12 mouse cellular contexts compared by ENCODE assay signal in the genomic region with DNA sequence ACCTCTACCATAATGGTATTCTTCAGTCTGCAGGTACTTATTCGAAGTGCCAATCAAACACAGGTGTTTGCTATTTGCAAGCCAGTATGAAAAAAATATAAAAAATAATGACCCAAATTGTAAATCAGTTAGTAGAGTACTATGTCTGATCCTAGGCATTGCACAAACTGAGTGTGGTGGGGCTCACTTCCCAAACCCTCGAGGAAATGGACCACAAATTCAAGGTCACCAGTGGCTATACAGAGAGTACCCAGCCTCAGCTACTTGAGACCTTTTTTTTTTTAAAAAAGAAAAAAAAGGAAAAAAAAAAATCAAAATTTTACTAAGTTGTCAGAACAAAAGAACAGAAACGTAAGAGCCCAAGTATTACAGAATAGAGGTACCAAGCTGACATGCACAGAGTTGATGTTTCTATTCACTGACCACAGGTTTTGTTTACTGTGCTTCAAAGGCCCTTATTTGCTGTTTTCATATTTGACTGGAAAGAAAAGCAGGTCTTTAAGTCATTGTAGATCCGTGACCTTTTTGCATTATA. TPM values are rescaled to one million over a fixed set of nuclear protein-coding genes. Genes with fewer than 3 reads are reported as not detected.
DNase-seq lines count a peak whose midpoint lies in the region; ATAC-seq and TF ChIP-seq lines count a peak whose summit lies in the region.
"Had no signal": no experiment of that assay in that cellular context is flagged by ENCODE, and none has a peak within 500 bp of the region (broad histone marks: within the 10 kb centered on the region; RNA-seq: fewer than 3 reads in every experiment).

No protein-coding gene starts in this region.

- H3K27me3 ChIP-seq in heart, embryonic 16.5 days (ENCODE audit: control insufficient read depth, insufficient read depth, low read length) = no peaks in the 10 kb centered on the region
- no peaks in the 10 kb centered on the region for H3K27me3 ChIP-seq in MEL (ENCODE audit: control insufficient read depth in 1 of 2, insufficient read depth in 2 of 2, low read length in 2 of 2)
- no peaks in the 10 kb centered on the region for H3K27me3 ChIP-seq in forebrain, postnatal 0 days (ENCODE audit: insufficient read depth, low read length)
- no peaks in the 10 kb centered on the region for H3K27me3 ChIP-seq in midbrain, embryonic 10.5 days (ENCODE audit: low read depth, poor library complexity, severe bottlenecking)

- TF ChIP-seq CTCF in MEL (IDR thresholded peaks at IDR 0.05 in 2 of 3, conservative IDR thresholded peaks at IDR 0.05 in 1 of 3; ENCODE audit: control insufficient read depth in 1 of 3, insufficient read depth in 1 of 3, low read depth in 2 of 3, low read length in 3 of 3, poor library complexity in 1 of 3, severe bottlenecking in 1 of 3) = no peak
- TF ChIP-seq CTCF in forebrain, postnatal 0 days (IDR thresholded peaks at IDR 0.05; ENCODE audit: low read depth) = no peak

- DNase-seq in heart, postnatal 36 days = no peak
- DNase-seq in MEL (ENCODE audit: low read depth, low spot score) = no peak
- no peak for DNase-seq in forebrain, postnatal 0 days
- DNase-seq in midbrain, embryonic 10.5 days (ENCODE audit: low spot score) = no peak
- DNase-seq in urinary bladder, postnatal 10 days (ENCODE audit: low spot score) = no peak
- DNase-seq in spleen, adult 18-20 months = no peak
- DNase-seq in right cerebral cortex, postnatal 4 days = no peak
- DNase-seq: adrenal gland, postnatal 36 days; gastrocnemius, postnatal 10 days; lung, postnatal 14 days had no signal

- H3K79me2 ChIP-seq in MEL (ENCODE audit: control insufficient read depth, insufficient read depth, low read length, poor library complexity) = peaks cover 74% of the 10 kb centered on the region

- no peaks in the 10 kb centered on the region for H3K9me3 ChIP-seq in heart, embryonic 16.5 days (replicated peaks; ENCODE audit: control insufficient read depth, low read length)
- no peaks in the 10 kb centered on the region for H3K9me3 ChIP-seq in MEL (replicated peaks; ENCODE audit: insufficient read depth, low read length)
- H3K9me3 ChIP-seq in forebrain, postnatal 0 days (ENCODE audit: low read length) = no peaks in the 10 kb centered on the region
- H3K9me3 ChIP-seq in midbrain, embryonic 10.5 days (replicated peaks) = no peaks in the 10 kb centered on the region
- H3K9me3 ChIP-seq: G1E had no signal

- ATAC-seq in heart, embryonic 16.5 days (replicated peaks; ENCODE audit: extremely low read depth, insufficient read depth, low FRiP score) = no peak
- ATAC-seq in forebrain, postnatal 0 days = no peak

- intact Hi-C loops in heart, postnatal 36 days (cut with DNase I) = no loop called here

- no peak overlapping the region for H3K9ac ChIP-seq in heart, embryonic 16.5 days (ENCODE audit: low read length)
- no peak overlapping the region for H3K9ac ChIP-seq in MEL (ENCODE audit: control insufficient read depth, low read depth, low read length, poor library complexity, severe bottlenecking)
- no peak overlapping the region for H3K9ac ChIP-seq in forebrain, postnatal 0 days

- H3K27ac ChIP-seq in heart, embryonic 16.5 days (ENCODE audit: low read length) = no peak overlapping the region
- H3K27ac ChIP-seq in MEL (ENCODE audit: control insufficient read depth, low read depth, low read length) = no peak overlapping the region
- H3K27ac ChIP-seq in forebrain, postnatal 0 days (ENCODE audit: low read depth, low read length) = no peak overlapping the region
- no peak overlapping the region for H3K27ac ChIP-seq in midbrain, embryonic 10.5 days (replicated peaks)

- H3K36me3 ChIP-seq in heart, embryonic 16.5 days (ENCODE audit: control insufficient read depth, insufficient read depth) = no peaks in the 10 kb centered on the region
- H3K36me3 ChIP-seq in MEL (ENCODE audit: control insufficient read depth in 1 of 2, insufficient read depth in 2 of 2, low read length in 2 of 2) = peaks cover 15 to 45% of the 10 kb centered on the region in 2 experiments
- no peaks in the 10 kb centered on the region for H3K36me3 ChIP-seq in forebrain, postnatal 0 days (ENCODE audit: insufficient read depth)
- H3K36me3 ChIP-seq in midbrain, embryonic 10.5 days = peaks cover 52% of the 10 kb centered on the region

- no peak overlapping the region for H3K4me3 ChIP-seq in heart, embryonic 16.5 days (ENCODE audit: low read length)
- no peak overlapping the region for H3K4me3 ChIP-seq in MEL (ENCODE audit: control insufficient read depth in 1 of 2, insufficient read depth in 1 of 2, low read depth in 2 of 2, low read length in 2 of 2)
- peak overlapping the region; percentile 14; the same call in 1 of the 2 replicates for H3K4me3 ChIP-seq in forebrain, postnatal 0 days (ENCODE audit: low read depth, low read length)
- H3K4me3 ChIP-seq in midbrain, embryonic 10.5 days = peak overlapping the region; percentile 100; the same call in 1 of the 2 replicates

- no peak for TF ChIP-seq POLR2A in MEL (IDR thresholded peaks at IDR 0.05; ENCODE audit: control insufficient read depth in 1 of 2, insufficient read depth in 1 of 2, low read depth in 1 of 2, low read length in 2 of 2, poor library complexity in 1 of 2)

- no peak for TF ChIP-seq RAD21 in MEL (IDR thresholded peaks at IDR 0.05; ENCODE audit: low read depth, low read length)

- 69% methylated on average over 4 of the region's 4 CpGs for WGBS in heart, embryonic 16.5 days
- 68% methylated on average over 4 of the region's 4 CpGs for WGBS in forebrain, postnatal 0 days
- 91% methylated on average over 4 of the region's 4 CpGs for whole genome bisulfite sequencing in midbrain, embryonic 10.5 days

- H3K4me2 ChIP-seq in heart, embryonic 16.5 days (ENCODE audit: low read depth, low read length) = peak overlapping the region; percentile 80; the same call in 1 of the 2 replicates
- H3K4me2 ChIP-seq in forebrain, postnatal 0 days (ENCODE audit: low read depth) = peak overlapping the region; percentile 56

- no peak for TF ChIP-seq EP300 in MEL (IDR thresholded peaks at IDR 0.05; ENCODE audit: low read depth in 1 of 2, low read length in 2 of 2)

- H3K4me1 ChIP-seq in heart, embryonic 16.5 days (ENCODE audit: control insufficient read depth, insufficient read depth, low read length) = peaks cover 29% of the 10 kb centered on the region
- H3K4me1 ChIP-seq in MEL (ENCODE audit: control insufficient read depth in 1 of 2, insufficient read depth in 2 of 2, low read length in 2 of 2) = peaks cover 3 to 20% of the 10 kb centered on the region in 2 experiments
- peaks cover 11% of the 10 kb centered on the region for H3K4me1 ChIP-seq in forebrain, postnatal 0 days (ENCODE audit: insufficient read depth)
- H3K4me1 ChIP-seq in midbrain, embryonic 10.5 days = peaks cover 26% of the 10 kb centered on the region

TF ChIP-seq in MEL, 35 proteins besides CTCF, POLR2A, EP300 and RAD21:
- 0 out of 2 replicates have a peak, but pooled peaks have one; percentile 4 for TF ChIP-seq ZNF384 (IDR thresholded peaks at IDR 0.05; ENCODE audit: low read depth, low read length)
- no peak for TF ChIP-seq CHD2 (IDR thresholded peaks at IDR 0.05; ENCODE audit: low read length)

RNA-seq across cellular contexts. Expression of a gene that starts 2.9 kb away (rescaled TPM):
- 63.4 and 65.8 TPM in 2 replicates for polyA plus RNA-seq in heart, embryonic 16.5 days (2015; fragmentation: Nextera tagmentation; extraction: Ambion mirVana)
- total RNA-seq in heart, postnatal 36 days (2021) = 10 to 100 TPM; 35.4 to 44.2 TPM
- total RNA-seq in MEL (2012; rRNA removed) = 56.5 and 63.2 TPM in 2 replicates
- 100 to 1,000 TPM in 1 of 2 experiments, 10 to 100 TPM in 1; 77.6 to 141 TPM for polyA plus RNA-seq in MEL (2012; ENCODE audit: insufficient read depth in 1 of 2, insufficient read length in 2 of 2, low read depth in 1 of 2, low replicate concordance in 2 of 2, missing spikeins in 1 of 2)
- 108 and 128 TPM in 2 replicates for total RNA-seq in forebrain, postnatal 0 days (2014; rRNA removed)
- polyA plus RNA-seq in forebrain, postnatal 0 days (2015; fragmentation: Nextera tagmentation; extraction: Ambion mirVana) = 90.5 and 105 TPM in 2 replicates
- polyA plus RNA-seq in midbrain, embryonic 10.5 days (2016; fragmentation: Nextera tagmentation; extraction: Ambion mirVana) = 152 and 162 TPM in 2 replicates

RNA-seq across cellular contexts. Expression of a gene that starts 42.5 kb away (rescaled TPM):
- 6.2 and 6.6 TPM in 2 replicates for polyA plus RNA-seq in heart, embryonic 16.5 days (2015; fragmentation: Nextera tagmentation; extraction: Ambion mirVana)
- total RNA-seq in heart, postnatal 36 days (2021) = 1 to 10 TPM; 4.1 to 4.7 TPM
- total RNA-seq in MEL (2012; rRNA removed) = 12.2 and 14.7 TPM in 2 replicates
- 10 to 100 TPM; 55.2 to 81.0 TPM for polyA plus RNA-seq in MEL (2012; ENCODE audit: insufficient read depth in 1 of 2, insufficient read length in 2 of 2, low read depth in 1 of 2, low replicate concordance in 2 of 2, missing spikeins in 1 of 2)
- total RNA-seq in forebrain, postnatal 0 days (2014; rRNA removed) = 17.2 and 23.0 TPM in 2 replicates
- polyA plus RNA-seq in forebrain, postnatal 0 days (2015; fragmentation: Nextera tagmentation; extraction: Ambion mirVana) = 15.3 and 16.1 TPM in 2 replicates
- 15.1 and 17.4 TPM in 2 replicates for polyA plus RNA-seq in midbrain, embryonic 10.5 days (2016; fragmentation: Nextera tagmentation; extraction: Ambion mirVana)

Comparison
In these comparisons a context has a peak if more than half of its experiments do, and no peak if none do; other contexts are left out.
1. H3K4me3 ChIP-seq: peak in forebrain, postnatal 0 days (single experiment) and midbrain, embryonic 10.5 days (single experiment); none in heart, embryonic 16.5 days (single experiment) and MEL (0 of 2).